Mouse (Mus musculus) forebrain, embryonic 16.5 days (tissue): ENCODE measurements around the gene Nrxn3. TPM values are rescaled to one million over a fixed set of nuclear protein-coding genes. Genes with fewer than 3 reads are reported as not detected.
A peak's percentile ranks its signal among the peaks of the same experiment; 100 is the strongest.

Source experiments
- ATAC-seq: fragments of 200-750 bp; cut with Nextera tagmentation; 2 replicates; pipeline ENCODE4 v1.8.0; 2017; ENCODE audit warnings: mild to moderate bottlenecking, moderate library complexity
- H3K27ac ChIP-seq: fragments of 300-500 bp; sonication (generic); 2 replicates; pipeline ENCODE4 v1.5.1; 2014; ENCODE audit warnings: low read length, control low read depth
- H3K27me3 ChIP-seq: fragments of 300-500 bp; sonication (generic); replicated peaks from 2 replicates; pipeline ENCODE4 v1.6.1; 2014; ENCODE audit warnings: low read length; ENCODE audit not compliant: control insufficient read depth, insufficient read depth
- H3K36me3 ChIP-seq: fragments of 300-500 bp; sonication (generic); 2 replicates; pipeline ENCODE4 v1.6.1; 2014; ENCODE audit not compliant: control insufficient read depth, insufficient read depth
- H3K4me1 ChIP-seq: fragments of 300-500 bp; sonication (generic); replicated peaks from 2 replicates; pipeline ENCODE4 v1.6.1; 2014; ENCODE audit warnings: low read length; ENCODE audit not compliant: control insufficient read depth, insufficient read depth
- H3K4me2 ChIP-seq: fragments of 300-500 bp; sonication (generic); 2 replicates; pipeline ENCODE4 v1.6.1; 2014; ENCODE audit warnings: mild to moderate bottlenecking, low read length, control low read depth
- H3K4me3 ChIP-seq: fragments of 300-500 bp; sonication (generic); replicated peaks from 2 replicates; pipeline ENCODE4 v1.5.1; 2014; ENCODE audit warnings: mild to moderate bottlenecking, low read length, control low read depth
- H3K9ac ChIP-seq: fragments of 300-500 bp; sonication (generic); replicated peaks from 2 replicates; pipeline ENCODE4 v1.6.1; 2014; ENCODE audit warnings: low read depth, low read length, control low read depth
- H3K9me3 ChIP-seq: fragments of 300-500 bp; sonication (generic); 2 replicates; pipeline ENCODE4 v1.6.1; 2016; ENCODE audit warnings: low read length; ENCODE audit not compliant: control insufficient read depth
- WGBS: fragments of 180-500 bp; shearing (Covaris S2); extraction: QIAGEN DNeasy Blood & Tissue Kit; methylation state at CpG from one replicate; pipeline ENCODE4 v1.1.7; 2014; 5-methylcytosine and 5-hydroxymethylcytosine counted together
- polyA plus RNA-seq: library from polyadenylated mRNA; unstranded; fragments of >200 nt; fragmentation: Nextera tagmentation; extraction: Ambion mirVana; gene quantifications from 2 replicates; pipeline ENCODE4 v1.2.1, GENCODE M21; 2015

Gene Nrxn3
- polyA plus RNA-seq, 1 experiment from 2014 or later, result 117 TPM

DNA sequence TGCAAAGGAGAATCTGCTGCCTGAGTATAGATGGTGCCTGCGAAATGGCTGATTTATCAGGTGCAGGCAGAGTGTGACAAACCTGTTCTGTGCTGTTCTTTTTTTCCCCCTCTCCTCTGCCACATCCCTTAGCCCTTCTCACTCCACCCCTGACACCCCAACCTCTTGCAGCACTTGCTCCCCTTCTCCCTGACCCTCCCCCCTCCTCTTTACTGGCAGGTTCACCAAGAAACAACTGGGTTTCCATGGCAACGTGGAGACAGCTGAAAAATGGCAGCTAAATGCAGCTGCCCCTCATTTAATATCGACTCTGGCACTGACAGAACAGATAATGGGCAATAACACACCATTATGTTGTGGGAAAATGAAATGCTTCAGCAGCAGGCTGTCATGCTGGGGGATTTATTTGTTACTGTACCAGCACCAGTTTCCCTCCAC, 426.3 kb downstream of the Nrxn3 start:
- H3K9ac ChIP-seq, result no peak overlapping the region; the same call in 1 of the 2 replicates
- no peak overlapping the region for H3K4me3 ChIP-seq

DNA sequence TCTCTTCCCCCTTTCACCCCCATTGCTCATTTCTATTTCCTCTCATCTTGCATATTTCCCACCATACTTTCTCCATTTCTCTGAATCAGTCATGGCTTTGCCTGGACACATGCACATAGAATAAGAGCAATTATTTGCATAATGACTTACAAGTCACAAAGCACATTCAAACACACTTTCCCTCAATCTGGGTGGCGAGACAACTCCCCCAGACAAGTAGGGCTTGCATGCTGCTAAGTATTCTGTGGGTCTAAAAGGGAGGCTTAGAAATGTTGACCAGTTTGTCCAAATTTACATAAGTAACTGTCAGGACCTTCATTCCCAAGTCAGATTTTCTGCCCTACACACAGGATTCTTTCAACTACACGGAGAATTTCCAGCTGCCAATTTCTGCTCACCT, 426.8 kb downstream of the Nrxn3 start:
- peaks cover 14% of the 10 kb centered on the region for H3K4me1 ChIP-seq
- H3K27ac ChIP-seq, result peak overlapping the region; percentile 86
- ATAC-seq, result peak; percentile 47
- H3K9me3 ChIP-seq, result no peaks in the 10 kb centered on the region
- no peaks in the 10 kb centered on the region for H3K36me3 ChIP-seq
- 32% methylated on average over 2 of the region's 2 CpGs for WGBS
- peak overlapping the region; percentile 28 for H3K4me2 ChIP-seq
- H3K4me3 ChIP-seq, result no peak overlapping the region
- no peaks in the 10 kb centered on the region for H3K27me3 ChIP-seq
- H3K9ac ChIP-seq, result no peak overlapping the region

More for the DNA sequence above, 426.3 kb downstream of the Nrxn3 start:
- WGBS, result 13% methylated on average over 3 of the region's 3 CpGs
- Histone ChIP-seq H3K36me3 (no peaks in the 10 kb centered on the region), H3K27me3 (no peaks in the 10 kb centered on the region), H3K27ac (peak overlapping the region; percentile 86), H3K4me1 (peaks cover 14% of the 10 kb centered on the region), H3K4me2 (peak overlapping the region; percentile 28), H3K9me3 (no peaks in the 10 kb centered on the region)
- peak; percentile 89 for ATAC-seq

DNA sequence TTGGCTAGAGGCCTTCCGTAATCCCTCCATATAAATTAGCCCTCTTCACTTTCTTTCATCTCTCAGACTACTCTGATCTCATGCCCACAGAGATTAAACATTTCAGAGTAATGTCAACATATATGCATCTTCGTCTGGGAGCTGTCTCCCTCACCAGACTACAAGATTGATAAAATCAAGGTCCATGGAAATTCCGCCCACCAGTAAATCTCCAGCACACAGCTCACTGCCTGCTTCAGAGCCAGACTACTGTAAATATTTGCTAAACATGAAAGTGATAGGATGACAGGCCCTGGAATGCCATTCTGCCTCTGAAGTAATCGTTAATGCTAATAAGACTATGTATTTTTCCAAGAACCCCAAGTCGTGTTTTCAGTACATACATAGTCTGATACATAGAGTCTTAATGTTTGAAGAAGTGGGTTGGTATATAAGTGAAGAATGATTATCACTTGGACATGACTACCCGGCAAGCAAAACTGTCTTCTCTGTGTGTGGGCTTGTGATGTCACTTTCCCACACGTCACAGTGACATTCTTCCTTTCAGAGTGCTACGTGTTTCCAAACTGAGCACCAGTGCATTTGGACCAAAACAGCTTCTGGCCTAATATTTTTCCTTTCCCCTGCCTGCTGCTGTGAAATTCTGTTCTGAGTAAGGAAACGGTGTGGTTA, 433.5 kb downstream of the Nrxn3 start:
- no peak for ATAC-seq
- Histone ChIP-seq H3K4me1 (peaks cover 3% of the 10 kb centered on the region; the same call in 1 of the 2 replicates), H3K36me3 (no peaks in the 10 kb centered on the region), H3K27me3 (no peaks in the 10 kb centered on the region), H3K9ac (no peak overlapping the region), H3K4me3 (no peak overlapping the region), H3K9me3 (no peaks in the 10 kb centered on the region), H3K27ac (no peak overlapping the region), H3K4me2 (no peak overlapping the region)
- WGBS, result 61% methylated on average over 9 of the region's 9 CpGs

DNA sequence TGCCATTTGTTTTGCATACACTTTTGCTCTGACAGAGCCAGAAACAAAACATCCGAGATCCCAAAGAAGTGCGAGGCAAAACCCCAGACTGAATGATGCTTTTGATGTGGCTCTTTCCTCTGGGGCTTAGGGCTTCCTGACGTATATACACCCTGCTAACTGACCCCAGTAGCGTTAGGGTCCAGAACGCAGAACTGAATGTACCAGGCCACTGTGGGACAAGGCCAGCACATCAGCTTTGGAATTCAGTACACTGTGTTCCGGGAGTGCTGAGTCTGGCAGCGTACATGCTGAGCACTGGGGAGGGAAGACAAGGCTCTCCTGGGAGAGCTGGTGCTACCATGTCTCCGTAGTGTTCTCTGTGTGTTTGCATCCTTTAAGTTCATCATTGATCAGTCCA, 436.7 kb downstream of the Nrxn3 start:
- WGBS, result 81% methylated on average over 8 of the region's 8 CpGs
- Histone ChIP-seq H3K27me3 (no peaks in the 10 kb centered on the region), H3K36me3 (no peaks in the 10 kb centered on the region), H3K4me1 (peaks cover 3% of the 10 kb centered on the region; the same call in 1 of the 2 replicates), H3K27ac (no peak overlapping the region), H3K9ac (no peak overlapping the region), H3K4me2 (no peak overlapping the region), H3K4me3 (no peak overlapping the region), H3K9me3 (no peaks in the 10 kb centered on the region)
- no peak for ATAC-seq

DNA sequence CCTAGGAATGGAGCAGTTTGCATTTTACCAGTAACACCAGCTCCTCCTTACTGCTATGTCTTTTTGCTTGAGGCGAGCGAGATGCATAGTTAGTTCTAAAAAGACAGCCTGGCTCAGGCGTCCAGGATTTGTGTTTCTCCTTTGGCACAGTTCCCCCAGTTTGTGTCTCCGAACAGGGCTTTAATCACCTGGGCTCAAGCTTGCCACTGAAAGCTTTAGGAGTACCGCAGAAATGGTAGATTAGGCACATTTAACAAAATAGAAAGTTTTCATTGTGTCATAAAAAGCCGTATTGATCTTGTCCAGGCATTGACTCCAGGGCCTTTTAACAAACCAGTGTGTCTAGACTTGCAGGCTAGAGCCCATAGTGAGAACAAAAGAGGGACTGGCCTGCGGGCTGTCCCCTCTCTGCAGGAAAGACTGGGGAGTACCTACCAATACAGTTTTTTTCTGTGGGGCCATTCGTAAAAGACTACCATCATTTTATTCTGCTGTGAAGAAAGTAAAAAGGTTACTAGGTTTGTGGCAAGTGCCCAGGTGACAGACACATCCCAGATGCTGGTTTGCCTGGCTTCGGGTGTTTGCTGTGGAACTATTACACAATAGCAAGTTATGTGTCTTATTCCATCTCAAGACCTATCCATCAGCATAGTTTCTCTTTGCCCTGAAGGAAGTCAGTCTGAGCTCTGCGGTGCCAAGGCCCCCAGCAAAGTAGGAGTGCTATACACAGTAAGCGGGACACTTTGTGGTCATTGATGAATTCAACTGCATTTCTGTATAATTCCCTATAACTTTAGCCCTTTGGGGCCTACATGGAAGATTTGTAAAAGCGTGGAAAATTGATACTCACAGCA, 451.9 kb downstream of the Nrxn3 start:
- ATAC-seq, result no peak
- Histone ChIP-seq H3K4me2 (no peak overlapping the region), H3K27me3 (no peaks in the 10 kb centered on the region), H3K4me3 (no peak overlapping the region), H3K9me3 (no peaks in the 10 kb centered on the region), H3K9ac (no peak overlapping the region), H3K36me3 (no peaks in the 10 kb centered on the region), H3K4me1 (no peaks in the 10 kb centered on the region), H3K27ac (no peak overlapping the region)
- WGBS, result 27% methylated on average over 12 of the region's 12 CpGs

DNA sequence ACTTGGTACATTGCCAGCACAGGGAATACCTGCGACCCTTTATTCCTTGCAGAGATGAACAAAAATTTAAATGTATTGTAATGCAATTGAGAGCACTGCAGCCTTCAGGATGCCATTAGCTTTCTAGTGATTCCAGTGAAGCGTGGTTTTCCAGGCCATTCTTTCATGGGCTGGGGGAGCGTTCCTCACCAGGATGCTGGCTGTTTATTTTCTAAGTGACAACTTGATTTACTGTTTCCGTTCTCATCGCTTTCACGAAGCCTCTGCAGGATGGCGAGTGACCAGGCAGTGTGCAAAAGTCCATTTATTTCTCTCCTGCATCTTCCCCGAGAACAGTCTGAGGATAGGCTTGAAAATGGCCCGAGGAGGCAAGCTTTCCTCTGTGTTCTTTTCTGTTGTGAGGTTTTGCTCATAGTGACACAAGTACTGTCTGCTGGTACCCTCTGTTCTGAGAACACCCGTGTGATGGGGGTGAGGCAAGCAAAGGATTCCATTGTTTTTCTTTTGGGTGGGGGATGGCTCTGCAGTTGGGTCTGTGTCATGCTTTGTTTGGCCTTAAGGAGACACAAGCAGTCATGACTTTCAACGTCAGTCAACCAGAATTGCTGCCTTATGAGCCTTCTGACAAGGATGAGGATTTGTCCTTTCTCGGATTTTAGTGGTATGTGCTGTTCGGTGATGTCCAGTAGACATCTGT, 457.4 kb downstream of the Nrxn3 start:
- H3K9ac ChIP-seq, result no peak overlapping the region
- H3K36me3 ChIP-seq, result no peaks in the 10 kb centered on the region
- H3K27me3 ChIP-seq, result no peaks in the 10 kb centered on the region
- no peak overlapping the region for H3K4me2 ChIP-seq
- no peak overlapping the region for H3K27ac ChIP-seq
- 53% methylated on average over 13 of the region's 13 CpGs for WGBS
- H3K9me3 ChIP-seq, result no peaks in the 10 kb centered on the region
- H3K4me3 ChIP-seq, result no peak overlapping the region
- no peak for ATAC-seq
- H3K4me1 ChIP-seq, result peaks cover 11% of the 10 kb centered on the region

DNA sequence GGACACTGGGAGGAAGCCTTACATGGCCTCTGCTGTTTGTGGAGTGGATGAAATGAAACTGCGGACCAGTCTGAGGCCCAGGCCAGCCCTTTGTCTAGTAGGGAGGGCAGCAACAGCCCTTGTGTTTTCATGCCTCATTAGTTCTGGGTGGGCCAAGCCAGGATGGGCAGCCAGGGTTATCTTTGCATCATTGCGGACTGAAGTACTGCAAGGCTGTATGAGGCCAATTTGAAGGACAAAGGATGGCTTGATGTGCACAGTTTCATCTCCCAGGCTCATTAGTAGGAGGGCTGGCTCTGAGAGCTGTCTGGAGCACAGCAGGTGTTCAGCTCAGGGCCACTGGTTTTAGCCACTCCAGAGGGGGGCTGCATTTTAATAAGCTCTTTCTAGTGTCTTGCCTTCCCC, 458.5 kb downstream of the Nrxn3 start:
- 4% methylated on average over 2 of the region's 2 CpGs for WGBS
- ATAC-seq, result peak; percentile 59; the same call in 1 of the 2 replicates
- H3K9ac ChIP-seq, result no peak overlapping the region
- peaks cover 11% of the 10 kb centered on the region for H3K4me1 ChIP-seq
- H3K9me3 ChIP-seq, result no peaks in the 10 kb centered on the region
- no peak overlapping the region for H3K4me2 ChIP-seq
- H3K27ac ChIP-seq, result no peak overlapping the region; the same call in 1 of the 2 replicates
- H3K36me3 ChIP-seq, result no peaks in the 10 kb centered on the region
- no peaks in the 10 kb centered on the region for H3K27me3 ChIP-seq
- no peak overlapping the region for H3K4me3 ChIP-seq

DNA sequence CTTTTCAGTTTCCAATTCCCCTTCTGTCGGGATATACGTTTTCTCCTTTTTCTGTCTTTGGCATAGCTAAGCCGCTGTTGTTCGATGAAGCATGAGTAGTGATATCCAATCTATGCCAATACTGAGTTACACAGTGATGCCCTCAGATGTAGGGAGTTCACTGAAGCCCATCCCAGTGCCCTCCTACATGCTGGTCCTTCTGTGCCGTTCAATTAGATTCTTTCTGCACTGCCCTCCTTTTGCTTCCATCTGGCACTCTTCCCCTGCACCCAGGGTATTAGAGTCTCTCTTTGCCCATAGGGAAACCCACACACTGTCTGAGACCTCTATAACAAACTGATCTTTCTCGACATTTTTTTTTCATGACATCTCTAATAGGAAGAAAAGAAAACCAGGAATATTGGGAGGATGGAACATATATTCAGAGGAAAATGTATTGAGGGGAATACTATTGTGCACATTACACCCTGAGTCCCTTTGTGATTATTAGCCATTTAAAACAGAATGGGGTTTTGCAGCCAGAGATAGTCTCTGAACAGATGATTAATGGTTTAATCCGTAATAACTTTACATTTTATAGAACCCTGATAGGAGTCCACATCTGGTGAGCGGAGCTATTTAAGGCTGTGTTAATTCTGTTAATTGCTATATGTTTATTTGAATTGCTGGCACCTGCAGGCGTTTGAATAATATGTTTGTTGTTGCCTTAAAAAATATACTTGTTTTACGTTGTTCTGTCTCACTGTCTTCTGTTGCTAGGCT, 476.3 kb downstream of the Nrxn3 start:
- ATAC-seq, result no peak
- Histone ChIP-seq H3K4me2 (no peak overlapping the region), H3K9me3 (no peaks in the 10 kb centered on the region), H3K4me3 (no peak overlapping the region), H3K9ac (no peak overlapping the region), H3K4me1 (no peaks in the 10 kb centered on the region), H3K27me3 (no peaks in the 10 kb centered on the region), H3K36me3 (no peaks in the 10 kb centered on the region), H3K27ac (no peak overlapping the region)
- 80% methylated on average over 10 of the region's 10 CpGs for WGBS
